Mouse (Mus musculus): Measurements from ENCODE around the gene Prokr1.

DNA sequence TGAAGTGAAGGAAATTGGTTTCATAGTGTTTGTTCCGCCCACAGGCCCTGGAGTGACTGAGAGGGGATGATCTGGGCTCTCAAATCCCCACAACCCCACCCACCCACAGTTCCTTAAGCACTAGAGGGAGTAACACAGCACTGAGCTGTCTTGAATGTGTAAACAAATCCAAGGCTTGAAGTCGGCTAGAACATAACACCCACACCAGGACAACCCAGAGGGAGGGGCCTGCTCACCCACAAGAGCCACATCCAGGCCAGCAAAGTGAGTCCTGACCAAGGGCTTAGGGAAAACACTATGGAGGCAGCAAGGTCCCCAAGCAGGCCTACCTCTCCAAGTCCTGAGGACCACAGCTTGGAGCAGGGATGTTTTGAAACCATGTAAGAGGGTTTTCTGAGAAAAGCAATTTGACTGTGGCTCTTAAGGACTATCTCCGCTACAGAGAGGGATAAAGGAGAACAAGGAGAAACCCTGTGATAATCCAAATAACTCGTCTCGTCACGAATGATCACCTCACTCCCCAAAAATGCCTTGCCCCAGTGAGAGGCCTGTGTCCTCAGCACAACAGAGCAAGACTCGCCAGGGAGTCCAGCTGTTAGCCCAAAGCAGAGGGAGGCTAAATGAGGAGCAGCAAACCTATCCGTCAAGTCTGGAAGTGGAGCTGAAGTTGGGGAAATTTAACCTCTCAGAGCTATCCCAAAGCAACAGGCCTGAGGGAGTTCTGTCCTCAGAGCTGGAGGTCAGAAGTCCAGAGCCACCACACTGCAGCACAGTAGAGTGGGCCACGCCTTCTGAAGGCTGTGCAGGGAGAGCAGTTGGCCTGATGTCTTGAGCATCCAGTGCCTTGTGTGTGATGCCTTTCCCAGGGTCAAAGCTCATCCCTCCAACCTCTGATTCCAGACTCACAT lies 22.6 kb downstream of the Prokr1 start:
- no peak for TF ChIP-seq POLR2A (IDR thresholded peaks at IDR 0.05; ENCODE audit: insufficient read depth, low read depth, low read length)
- no peak for TF ChIP-seq CTCF (IDR thresholded peaks at IDR 0.05)
